Comparison of ENCODE assay signal across 24 mouse cellular contexts in genomic region chr9:114935321-114935720, GRCm38 (mm10).
"Had no signal": no experiment of that assay in that cellular context is flagged by ENCODE, and none has a peak within 500 bp of the region (broad histone marks: within the 10 kb centered on the region; RNA-seq: fewer than 3 reads in every experiment).

No protein-coding gene starts in this region.

- H3K4me2 ChIP-seq: kidney, embryonic 15.5 days; limb, embryonic 13.5 days; liver, embryonic 12.5 days; liver, embryonic 15.5 days; lung, embryonic 15.5 days; midbrain, embryonic 13.5 days had no signal

- H3K27ac ChIP-seq: kidney, embryonic 15.5 days; limb, embryonic 13.5 days; liver, embryonic 12.5 days; liver, embryonic 15.5 days; lung, embryonic 15.5 days; midbrain, embryonic 10.5 days; midbrain, embryonic 13.5 days; stomach, postnatal 0 days had no signal

- ATAC-seq: liver, embryonic 12.5 days; midbrain, embryonic 13.5 days; midbrain, embryonic 16.5 days had no signal

- H3K4me3 ChIP-seq: kidney, embryonic 15.5 days; limb, embryonic 13.5 days; liver, embryonic 12.5 days; liver, embryonic 15.5 days; lung, embryonic 15.5 days; megakaryocyte, embryonic 14.5 days; midbrain, embryonic 10.5 days; midbrain, embryonic 13.5 days; myocyte had no signal

- H3K9me3 ChIP-seq: kidney, embryonic 15.5 days; limb, embryonic 13.5 days; liver, embryonic 12.5 days; liver, embryonic 15.5 days; lung, embryonic 15.5 days; midbrain, embryonic 10.5 days; midbrain, embryonic 13.5 days had no signal

- H3K27me3 ChIP-seq: kidney, embryonic 15.5 days; limb, embryonic 13.5 days; liver, embryonic 12.5 days; liver, embryonic 15.5 days; lung, embryonic 15.5 days; megakaryocyte, embryonic 14.5 days; midbrain, embryonic 13.5 days had no signal

- H3K36me3 ChIP-seq: kidney, embryonic 15.5 days; limb, embryonic 13.5 days; liver, embryonic 12.5 days; liver, embryonic 15.5 days; lung, embryonic 15.5 days; midbrain, embryonic 10.5 days; midbrain, embryonic 13.5 days had no signal

- H3K9ac ChIP-seq: kidney, embryonic 15.5 days; limb, embryonic 13.5 days; liver, embryonic 12.5 days; liver, embryonic 15.5 days; lung, embryonic 15.5 days; midbrain, embryonic 13.5 days had no signal

- DNase-seq: kidney, adult 8-10 months; kidney, postnatal 10 days; kidney, postnatal 36 days; liver; lung, adult 18-20 months; lung, postnatal 10 days; lung, postnatal 36 days; right cerebral cortex, adult 18-20 months; right cerebral cortex, postnatal 14 days; right cerebral cortex, postnatal 4 days; thymus, adult 2 months; thymus, postnatal 14 days; thymus, postnatal 4 days had no signal
